Mouse (Mus musculus) mouse embryonic stem cell (cell line): ENCODE data around the gene Myo16.

Source experiments
- in situ Hi-C, 2 experiments: fragments of 300-500 bp; cut with MboI; formaldehyde crosslinking; loops; 1 replicate in 1 of 2; 3 replicates in 1 of 2; pipeline ENCODE4 v1.14.3; 2019 to 2020; ENCODE audit warnings: low sequenced_read_pairs in 2 of 2, low pct_unique_long_range_greater_than_20kb in 1 of 2, mixed read lengths in 1 of 2; ENCODE audit not compliant: unreplicated experiment in 1 of 2

Myo16 gene

DNA sequence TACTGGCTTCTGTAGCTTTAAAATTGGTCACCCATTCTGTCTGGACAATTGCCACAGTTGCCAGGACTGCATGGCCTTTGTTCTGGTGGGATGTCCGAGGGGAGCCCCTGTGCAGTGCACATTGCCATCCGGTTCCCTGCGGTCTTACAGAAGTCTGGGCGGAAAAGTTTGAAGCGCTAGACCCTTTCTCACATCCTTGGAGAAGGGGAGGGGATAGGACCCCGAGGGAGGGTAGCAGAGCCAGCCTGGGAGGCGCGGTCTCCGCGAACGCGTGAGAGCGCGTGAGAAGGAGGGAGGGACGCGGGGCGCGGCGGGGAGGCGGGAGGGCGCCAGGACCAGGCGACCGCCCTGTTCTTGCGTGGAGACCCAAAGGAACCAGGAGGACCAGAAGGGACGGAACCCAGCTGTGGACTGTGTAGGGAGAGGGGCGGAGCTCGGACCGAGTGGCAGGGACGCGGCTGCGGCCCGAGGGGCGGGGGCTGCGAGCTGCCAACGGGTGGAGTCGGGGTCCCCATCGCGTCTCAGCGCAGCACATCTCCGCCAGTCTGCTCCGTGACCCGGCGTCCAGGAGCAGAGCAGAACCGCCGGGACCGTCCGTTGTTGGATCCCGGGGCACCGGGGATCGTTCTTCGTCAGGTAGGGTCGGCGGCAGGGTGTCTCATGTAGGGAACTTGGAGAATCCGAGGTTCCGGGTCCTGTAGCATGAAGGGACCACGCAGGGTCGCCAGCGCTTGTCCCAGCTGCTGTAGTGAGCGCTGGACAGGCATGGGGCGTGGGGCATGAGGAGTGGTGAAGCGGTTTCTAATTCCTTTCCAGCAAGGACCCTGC lies at the start of gene Myo16:
TSS of gene Myo16 (plus strand) at position 301 of the 828 bp plus-strand sequence.
- in situ Hi-C loops = no loop called here

DNA sequence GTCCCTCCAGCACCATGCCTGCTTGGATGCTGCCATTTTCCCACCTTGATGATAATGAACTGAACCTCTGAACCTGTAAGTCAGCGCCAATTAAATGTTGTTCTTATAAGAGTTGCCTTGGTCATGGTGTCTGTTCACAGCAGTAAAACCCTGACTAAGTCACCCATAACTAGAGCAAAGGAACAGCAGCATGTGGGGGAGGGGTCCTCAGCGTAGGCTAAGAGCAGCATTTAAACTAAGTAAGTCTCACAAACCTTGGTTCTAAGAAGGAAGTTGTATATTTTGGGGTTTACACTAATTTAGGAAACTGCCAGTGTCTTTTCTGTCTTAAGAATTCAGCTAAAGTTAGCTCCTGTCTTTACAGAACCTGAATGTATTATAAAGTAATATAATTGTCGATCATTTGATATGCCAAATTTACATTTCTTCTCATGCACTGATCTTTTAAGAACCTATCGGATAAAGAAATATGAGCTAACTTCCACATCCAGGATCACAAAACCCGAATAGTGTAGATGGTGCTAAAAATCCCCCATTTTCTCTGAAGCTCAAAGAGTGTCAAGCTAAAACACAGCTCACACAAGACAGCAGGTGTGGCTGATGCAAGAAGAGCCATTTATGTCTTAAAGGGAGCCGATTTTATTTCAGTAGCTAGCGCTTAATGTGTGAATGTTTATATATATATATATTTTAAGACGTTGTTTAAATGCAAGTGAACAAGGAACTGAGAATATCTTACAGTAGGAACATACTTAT lies 45.0 kb upstream of the Myo16 start:
- in situ Hi-C loops = no loop called here

GRCm38 (mm10) chr8:10122749-10123148 lies 31.0 kb upstream of the Myo16 start:
- in situ Hi-C loops = no loop called here

DNA sequence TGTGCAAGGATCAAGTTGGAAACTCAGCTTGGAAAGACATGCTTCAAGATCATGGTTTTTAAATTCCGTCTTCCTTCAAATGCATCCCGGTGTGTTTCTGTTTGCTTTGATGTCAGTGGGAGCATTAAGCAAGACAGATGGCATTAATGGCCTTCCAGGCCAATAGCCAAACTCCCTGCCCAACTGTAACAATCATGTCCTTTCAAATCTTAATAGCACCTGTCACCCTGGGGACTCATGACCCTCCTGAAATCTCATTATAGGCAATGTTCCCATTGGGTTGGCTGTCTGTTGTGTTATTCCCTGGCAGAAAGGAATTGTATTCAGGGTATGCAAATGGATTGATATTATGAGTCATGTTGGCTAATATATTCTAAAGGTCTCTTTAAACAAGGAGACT lies 30.3 kb upstream of the Myo16 start:
- in situ Hi-C loops = no loop called here

- in situ Hi-C loops = no loop called here
Observed at GRCm38 (mm10) chr8:10125684-10126083, 28.0 kb upstream of the Myo16 start.

- in situ Hi-C loops = no loop called here
Observed at GRCm38 (mm10) chr8:10130513-10131414, 22.9 kb upstream of the Myo16 start.

DNA sequence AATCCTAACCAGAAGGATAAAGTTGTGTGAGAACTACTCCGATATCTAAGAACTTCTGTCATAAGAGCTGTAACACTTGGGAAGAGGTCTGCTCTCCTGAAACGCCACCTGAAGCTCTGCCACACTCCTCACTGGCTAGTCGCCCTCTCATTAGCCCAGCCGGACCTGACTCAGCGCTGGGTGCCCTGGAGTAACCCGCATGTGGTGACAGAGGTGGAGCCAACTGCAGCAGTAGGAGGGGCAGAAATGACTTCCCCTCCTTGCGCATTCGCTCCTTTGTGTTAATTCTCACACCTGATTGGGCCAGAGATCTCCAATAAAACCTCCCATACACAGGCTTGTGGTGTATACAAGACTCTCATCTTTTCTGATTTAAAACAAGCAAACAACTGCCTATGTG lies 14.2 kb upstream of the Myo16 start:
- in situ Hi-C loops = no loop called here

DNA sequence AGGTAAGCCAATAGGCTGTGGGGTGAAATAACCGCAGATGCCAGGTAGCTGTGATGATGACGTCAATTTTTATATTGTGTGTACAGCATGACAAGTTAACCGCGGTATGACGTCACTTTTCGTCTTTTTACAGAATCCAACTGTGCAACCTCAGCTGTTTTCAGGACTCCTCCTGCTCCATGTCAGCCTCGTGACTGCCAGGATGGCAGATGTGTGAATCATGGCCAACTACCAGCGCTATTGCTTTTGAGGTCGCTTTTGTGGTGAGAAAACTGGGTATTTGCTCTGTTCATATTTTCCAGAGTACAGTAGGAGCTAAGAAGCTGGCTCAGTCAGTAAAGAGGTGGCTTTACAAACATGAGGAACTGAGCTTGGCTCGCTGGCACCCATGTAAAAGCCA lies 9.8 kb upstream of the Myo16 start:
- in situ Hi-C loops = no loop called here

DNA sequence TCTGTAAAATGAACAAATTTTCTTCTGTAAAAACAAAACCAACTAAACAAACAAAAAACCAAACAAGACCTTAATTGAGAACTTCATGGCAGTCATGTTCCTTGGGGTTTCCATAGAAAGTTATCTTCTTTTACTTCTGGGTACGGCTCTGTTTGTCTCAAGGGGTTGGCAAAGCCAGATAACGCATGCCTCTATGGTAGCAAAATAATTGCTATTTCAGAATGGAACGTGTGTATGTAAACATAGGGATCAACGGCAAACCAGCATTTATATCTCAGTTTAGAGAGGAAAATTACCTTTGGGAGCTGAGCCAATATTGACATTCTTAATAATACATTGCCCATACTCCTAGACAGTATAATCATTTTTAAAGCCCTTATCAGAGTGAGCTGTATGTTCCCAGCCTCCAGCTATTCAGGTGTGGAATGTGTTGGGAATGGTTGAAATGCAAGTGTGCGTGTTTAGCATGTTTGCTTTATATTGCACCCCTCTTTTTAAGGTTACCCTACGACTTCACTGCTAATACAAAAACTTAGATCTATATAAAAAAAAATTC lies 1.9 kb upstream of the Myo16 start:
- in situ Hi-C loops = no loop called here

DNA sequence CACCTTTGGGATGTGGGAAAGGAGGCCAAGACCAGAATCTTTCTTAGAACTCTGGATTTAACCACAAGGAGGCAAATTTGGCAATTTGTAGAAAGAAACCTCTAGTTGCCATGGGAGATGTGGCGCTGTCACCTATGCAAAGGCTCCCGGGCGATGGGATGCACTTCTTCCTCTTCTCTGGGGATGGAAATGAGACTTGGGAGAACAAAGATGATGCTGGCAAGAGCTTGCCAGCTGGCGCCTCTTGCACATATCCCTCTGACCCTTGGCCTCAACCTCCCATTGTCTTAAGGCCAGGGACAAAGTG lies 681 bp downstream of the Myo16 start:
- in situ Hi-C loops = no loop called here

- in situ Hi-C loops = no loop called here
Observed at GRCm38 (mm10) chr8:10155075-10155474, 1.4 kb downstream of the Myo16 start.

- in situ Hi-C loops = no loop called here
Observed at GRCm38 (mm10) chr8:10161106-10161505, 7.4 kb downstream of the Myo16 start.

- in situ Hi-C loops = no loop called here
Observed at GRCm38 (mm10) chr8:10164959-10165358, 11.2 kb downstream of the Myo16 start.

- in situ Hi-C loops = no loop called here
Observed at GRCm38 (mm10) chr8:10168326-10168725, 14.6 kb downstream of the Myo16 start.

DNA sequence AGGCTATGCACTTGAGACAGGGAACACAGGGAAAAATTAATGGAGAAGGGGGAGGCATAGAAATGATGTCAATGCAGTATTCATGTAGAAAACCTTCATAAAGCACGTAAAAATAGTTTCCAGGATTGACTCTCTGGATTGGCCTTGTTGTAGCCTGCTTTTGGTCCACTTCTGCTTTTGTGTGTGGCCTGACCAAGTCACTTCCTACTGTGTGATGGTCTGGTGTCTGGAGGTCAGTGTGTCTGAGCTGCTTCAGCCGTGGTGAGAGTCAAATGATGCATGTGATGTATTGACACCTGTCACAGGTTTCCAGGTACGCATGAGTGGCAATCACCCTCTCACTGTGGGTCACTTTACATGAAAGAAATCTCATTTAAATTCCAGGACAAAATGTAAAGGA lies 16.2 kb downstream of the Myo16 start:
- in situ Hi-C loops = no loop called here

- in situ Hi-C loops = no loop called here
Observed at GRCm38 (mm10) chr8:10171321-10171720, 17.6 kb downstream of the Myo16 start.

DNA sequence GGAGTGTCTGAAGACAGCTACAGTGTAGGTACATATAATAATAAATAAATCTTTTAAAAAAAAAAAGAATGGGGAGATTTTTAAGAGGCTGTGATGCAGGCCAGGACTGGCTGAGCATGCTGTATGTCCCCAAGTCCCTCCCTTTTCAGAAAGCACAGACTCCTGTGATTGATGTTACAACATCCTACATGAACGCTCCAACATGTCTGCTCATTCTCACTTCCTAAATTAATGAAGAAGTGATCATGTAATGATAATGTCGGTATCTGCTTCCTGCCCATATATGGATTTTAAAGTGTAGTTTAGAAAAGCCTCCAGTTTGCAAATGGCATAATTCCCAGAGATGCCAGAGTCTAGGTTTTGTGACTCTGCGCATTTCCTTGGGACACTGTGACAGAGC lies 18.6 kb downstream of the Myo16 start:
- in situ Hi-C loops = no loop called here

GRCm38 (mm10) chr8:10173033-10173747 lies 19.5 kb downstream of the Myo16 start:
- in situ Hi-C loops = no loop called here
